9 mouse cellular contexts compared by ENCODE assay signal in genomic region chr16:91538513-91538912, GRCm38 (mm10). TPM values are rescaled to one million over a fixed set of nuclear protein-coding genes. Genes with fewer than 3 reads are reported as not detected.
A peak's percentile ranks its signal among the peaks of the same experiment; 100 is the strongest.
DNase-seq lines count a peak whose midpoint lies in the region; ATAC-seq and TF ChIP-seq lines count a peak whose summit lies in the region.
"Had no signal": no experiment of that assay in that cellular context is flagged by ENCODE, and none has a peak within 500 bp of the region (broad histone marks: within the 10 kb centered on the region; RNA-seq: fewer than 3 reads in every experiment).

No protein-coding gene starts in this region.

- no peaks in the 10 kb centered on the region for H3K9me3 ChIP-seq in hindbrain, embryonic 14.5 days (ENCODE audit: control insufficient read depth, low read length)
- H3K9me3 ChIP-seq in hindbrain, embryonic 11.5 days (ENCODE audit: control insufficient read depth, low read length), result no peaks in the 10 kb centered on the region
- H3K9me3 ChIP-seq in liver, embryonic 16.5 days (replicated peaks; ENCODE audit: control insufficient read depth, low read length), result no peaks in the 10 kb centered on the region

- H3K27me3 ChIP-seq in hindbrain, embryonic 14.5 days (ENCODE audit: control insufficient read depth, insufficient read depth, low read length), result no peaks in the 10 kb centered on the region
- H3K27me3 ChIP-seq in hindbrain, embryonic 11.5 days (ENCODE audit: control insufficient read depth, insufficient read depth, low read length), result no peaks in the 10 kb centered on the region
- no peaks in the 10 kb centered on the region for H3K27me3 ChIP-seq in liver, embryonic 16.5 days (ENCODE audit: control insufficient read depth, insufficient read depth, low read depth, low read length)

- TF ChIP-seq POLR2A in bone marrow, adult 2 months (IDR thresholded peaks at IDR 0.05; ENCODE audit: borderline replicate concordance, control insufficient read depth, low read depth, low read length), result no peak

- no peaks in the 10 kb centered on the region for H3K36me3 ChIP-seq in hindbrain, embryonic 14.5 days (replicated peaks; ENCODE audit: control insufficient read depth, insufficient read depth)
- no peaks in the 10 kb centered on the region for H3K36me3 ChIP-seq in hindbrain, embryonic 11.5 days (ENCODE audit: control insufficient read depth, insufficient read depth, low read length)
- H3K36me3 ChIP-seq in liver, embryonic 16.5 days (ENCODE audit: control insufficient read depth, insufficient read depth), result no peaks in the 10 kb centered on the region

- no peak for TF ChIP-seq CTCF in bone marrow, adult 2 months (IDR thresholded peaks at IDR 0.05; ENCODE audit: control insufficient read depth, insufficient read depth, low read length)

- no peaks in the 10 kb centered on the region for H3K4me1 ChIP-seq in hindbrain, embryonic 14.5 days (replicated peaks; ENCODE audit: control insufficient read depth, insufficient read depth, low read length)
- H3K4me1 ChIP-seq in hindbrain, embryonic 11.5 days (replicated peaks; ENCODE audit: control insufficient read depth, insufficient read depth, low read length), result no peaks in the 10 kb centered on the region
- H3K4me1 ChIP-seq in bone marrow, adult 2 months (ENCODE audit: control insufficient read depth, insufficient read depth, low read length), result peaks cover 7% of the 10 kb centered on the region
- peaks cover 49% of the 10 kb centered on the region for H3K4me1 ChIP-seq in liver, embryonic 16.5 days (ENCODE audit: control insufficient read depth, low read depth, low read length)

- no peak for DNase-seq in hindbrain, embryonic 14.5 days (ENCODE audit: low spot score)
- DNase-seq in hindbrain, embryonic 11.5 days (ENCODE audit: low spot score), result no peak
- DNase-seq in 416B (ENCODE audit: low read depth), result peak; percentile 60
- no peak for DNase-seq in cerebellum, postnatal 4 days (ENCODE audit: low spot score in 2 of 2)
- no peak for DNase-seq in right cerebral cortex, postnatal 36 days (ENCODE audit: low spot score in 2 of 2)
- no peak for DNase-seq in gastrocnemius, adult 18-20 months (ENCODE audit: low spot score)
- DNase-seq: layer of hippocampus, adult 9-11 months had no signal

- 0 out of 2 replicates have a peak overlapping the region, but pooled peaks have one; percentile 2 for H3K27ac ChIP-seq in hindbrain, embryonic 14.5 days
- H3K27ac ChIP-seq in hindbrain, embryonic 11.5 days (ENCODE audit: low read depth, low read length), result no peak overlapping the region
- H3K27ac ChIP-seq in bone marrow, adult 2 months (ENCODE audit: control insufficient read depth, insufficient read depth, low read depth, low read length, poor library complexity), result peak overlapping the region; percentile 85
- peak overlapping the region; percentile 57; the same call in 1 of the 2 replicates for H3K27ac ChIP-seq in liver, embryonic 16.5 days (ENCODE audit: low read length)

- H3K4me3 ChIP-seq in hindbrain, embryonic 14.5 days (replicated peaks; ENCODE audit: low read length), result no peak overlapping the region
- no peak overlapping the region for H3K4me3 ChIP-seq in hindbrain, embryonic 11.5 days (ENCODE audit: low read depth, low read length)
- H3K4me3 ChIP-seq in bone marrow, adult 2 months (replicated peaks; ENCODE audit: control insufficient read depth, low read depth, low read length), result no peak overlapping the region
- no peak overlapping the region for H3K4me3 ChIP-seq in liver, embryonic 16.5 days (ENCODE audit: low read depth, low read length)

- ATAC-seq in hindbrain, embryonic 14.5 days (ENCODE audit: low FRiP score), result no peak
- ATAC-seq in hindbrain, embryonic 11.5 days (ENCODE audit: low FRiP score), result no peak
- no peak for ATAC-seq in liver, embryonic 16.5 days (ENCODE audit: low read depth)

- WGBS in hindbrain, embryonic 14.5 days, result 72% methylated on average over 9 of the region's 9 CpGs
- WGBS in hindbrain, embryonic 11.5 days, result 68% methylated on average over 9 of the region's 9 CpGs
- WGBS in bone marrow, adult 2 months, result 12% methylated on average over 9 of the region's 9 CpGs
- WGBS in liver, embryonic 16.5 days (ENCODE audit: insufficient replicate concordance), result 44% methylated on average over 9 of the region's 9 CpGs

- H3K9ac ChIP-seq in hindbrain, embryonic 14.5 days, result no peak overlapping the region
- no peak overlapping the region for H3K9ac ChIP-seq in hindbrain, embryonic 11.5 days (ENCODE audit: low read depth, low read length)
- no peak overlapping the region for H3K9ac ChIP-seq in liver, embryonic 16.5 days (ENCODE audit: low read depth, low read length)

- no peak overlapping the region for H3K4me2 ChIP-seq in hindbrain, embryonic 14.5 days (replicated peaks)
- H3K4me2 ChIP-seq in hindbrain, embryonic 11.5 days (replicated peaks; ENCODE audit: low read depth, low read length), result no peak overlapping the region
- no peak overlapping the region for H3K4me2 ChIP-seq in liver, embryonic 16.5 days (ENCODE audit: low read depth, low read length)

RNA-seq across cellular contexts. Expression of gene Ifngr2, which starts 8.4 kb away (rescaled TPM):
- 106 and 114 TPM in 2 replicates for polyA plus RNA-seq in hindbrain, embryonic 14.5 days (2014; fragmentation: Nextera tagmentation; extraction: Ambion mirVana)
- polyA plus RNA-seq in hindbrain, embryonic 11.5 days (2014; fragmentation: Nextera tagmentation; extraction: Ambion mirVana), result 35.1 and 36.8 TPM in 2 replicates
- polyA plus RNA-seq in bone marrow, adult 2 months (2011; ENCODE audit: insufficient read depth, insufficient read length, low replicate concordance, missing spikeins), result 11.1 and 27.7 TPM in 2 replicates
- polyA plus RNA-seq in liver, embryonic 16.5 days (2015; fragmentation: Nextera tagmentation; extraction: Ambion mirVana), result 18.6 and 22.2 TPM in 2 replicates
- 10 to 100 TPM; 52.7 to 61.5 TPM for total RNA-seq in gastrocnemius, adult 18-20 months (2021)

RNA-seq across cellular contexts. Expression of gene Ifnar1, which starts 53.5 kb away (rescaled TPM):
- polyA plus RNA-seq in hindbrain, embryonic 14.5 days (2014; fragmentation: Nextera tagmentation; extraction: Ambion mirVana), result 47.1 and 48.8 TPM in 2 replicates
- 51.6 and 52.9 TPM in 2 replicates for polyA plus RNA-seq in hindbrain, embryonic 11.5 days (2014; fragmentation: Nextera tagmentation; extraction: Ambion mirVana)
- 10.3 and 15.9 TPM in 2 replicates for polyA plus RNA-seq in bone marrow, adult 2 months (2011; ENCODE audit: insufficient read depth, insufficient read length, low replicate concordance, missing spikeins)
- polyA plus RNA-seq in liver, embryonic 16.5 days (2015; fragmentation: Nextera tagmentation; extraction: Ambion mirVana), result 21.3 and 25.0 TPM in 2 replicates
- total RNA-seq in gastrocnemius, adult 18-20 months (2021), result 10 to 100 TPM in 1 of 2 experiments, 1 to 10 TPM in 1; 9.8 to 12.2 TPM

RNA-seq across cellular contexts. Expression of gene Tmem50b, which starts 59.1 kb away (rescaled TPM):
- polyA plus RNA-seq in hindbrain, embryonic 14.5 days (2014; fragmentation: Nextera tagmentation; extraction: Ambion mirVana), result 106 and 127 TPM in 2 replicates
- polyA plus RNA-seq in hindbrain, embryonic 11.5 days (2014; fragmentation: Nextera tagmentation; extraction: Ambion mirVana), result 54.7 and 55.9 TPM in 2 replicates
- 7.3 and 17.5 TPM in 2 replicates for polyA plus RNA-seq in bone marrow, adult 2 months (2011; ENCODE audit: insufficient read depth, insufficient read length, low replicate concordance, missing spikeins)
- polyA plus RNA-seq in liver, embryonic 16.5 days (2015; fragmentation: Nextera tagmentation; extraction: Ambion mirVana), result 7.1 and 7.4 TPM in 2 replicates
- 10 to 100 TPM; 13.1 to 15.1 TPM for total RNA-seq in gastrocnemius, adult 18-20 months (2021)
